Mouse (Mus musculus) CD4-positive naive resting alpha-beta T cell, adult 57 days (primary cell): Measurements from ENCODE around the gene Ccdc18. TPM values are rescaled to one million over a fixed set of nuclear protein-coding genes. Genes with fewer than 3 reads are reported as not detected.

Experiments used
- total RNA-seq: library from RNA; stranded (reverse); gene quantifications from one replicate; pipeline ENCODE4 v1.2.4, GENCODE M21; 2023

The Ccdc18 gene
- total RNA-seq = 0.53 TPM

DNA sequence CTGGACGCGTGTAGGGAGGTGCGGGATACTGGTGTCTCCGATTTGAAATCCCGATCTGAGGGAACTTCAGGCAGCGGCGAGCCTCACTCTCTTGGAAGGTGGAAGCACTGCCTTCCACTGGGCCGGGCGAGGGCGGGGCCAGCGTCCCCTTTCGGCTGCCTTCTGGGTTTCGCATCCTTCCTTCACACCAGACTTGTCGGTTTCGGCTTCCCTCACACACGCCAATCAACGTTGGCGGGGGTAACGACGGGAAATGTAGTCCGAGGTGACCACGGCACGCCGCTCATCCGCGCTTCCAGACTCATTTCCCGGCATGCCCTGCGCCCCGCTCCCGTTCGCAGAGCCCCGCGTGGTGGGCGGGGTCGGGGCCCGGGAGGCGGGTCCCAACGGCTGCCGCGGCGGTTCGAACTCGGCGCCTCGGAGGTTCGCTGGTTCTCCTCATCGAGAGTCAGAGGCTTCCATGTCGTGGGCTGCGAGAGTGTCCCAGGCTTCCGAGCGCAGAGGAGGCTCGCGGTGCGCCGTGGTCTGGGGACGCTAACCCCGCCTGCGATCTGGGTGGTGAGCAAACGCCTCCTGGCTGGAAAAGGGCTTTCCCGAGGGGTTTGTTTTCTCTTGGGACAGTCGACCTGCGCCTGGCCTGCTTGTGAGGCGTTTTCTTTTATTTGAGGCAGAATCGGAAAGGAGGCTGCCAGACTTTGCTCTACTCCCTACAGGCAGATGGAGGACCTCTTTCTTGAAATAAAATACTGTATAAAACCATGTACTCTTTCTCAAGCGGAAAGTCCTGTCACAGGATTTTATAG, at the start of gene Ccdc18, which contains the start of gene Tmed5:
Gene Ccdc18 (plus strand): TSS at position 435 of the 803 bp plus-strand sequence.
Gene Tmed5 (minus strand): TSS at position 180 of the 803 bp plus-strand sequence.

DNA sequence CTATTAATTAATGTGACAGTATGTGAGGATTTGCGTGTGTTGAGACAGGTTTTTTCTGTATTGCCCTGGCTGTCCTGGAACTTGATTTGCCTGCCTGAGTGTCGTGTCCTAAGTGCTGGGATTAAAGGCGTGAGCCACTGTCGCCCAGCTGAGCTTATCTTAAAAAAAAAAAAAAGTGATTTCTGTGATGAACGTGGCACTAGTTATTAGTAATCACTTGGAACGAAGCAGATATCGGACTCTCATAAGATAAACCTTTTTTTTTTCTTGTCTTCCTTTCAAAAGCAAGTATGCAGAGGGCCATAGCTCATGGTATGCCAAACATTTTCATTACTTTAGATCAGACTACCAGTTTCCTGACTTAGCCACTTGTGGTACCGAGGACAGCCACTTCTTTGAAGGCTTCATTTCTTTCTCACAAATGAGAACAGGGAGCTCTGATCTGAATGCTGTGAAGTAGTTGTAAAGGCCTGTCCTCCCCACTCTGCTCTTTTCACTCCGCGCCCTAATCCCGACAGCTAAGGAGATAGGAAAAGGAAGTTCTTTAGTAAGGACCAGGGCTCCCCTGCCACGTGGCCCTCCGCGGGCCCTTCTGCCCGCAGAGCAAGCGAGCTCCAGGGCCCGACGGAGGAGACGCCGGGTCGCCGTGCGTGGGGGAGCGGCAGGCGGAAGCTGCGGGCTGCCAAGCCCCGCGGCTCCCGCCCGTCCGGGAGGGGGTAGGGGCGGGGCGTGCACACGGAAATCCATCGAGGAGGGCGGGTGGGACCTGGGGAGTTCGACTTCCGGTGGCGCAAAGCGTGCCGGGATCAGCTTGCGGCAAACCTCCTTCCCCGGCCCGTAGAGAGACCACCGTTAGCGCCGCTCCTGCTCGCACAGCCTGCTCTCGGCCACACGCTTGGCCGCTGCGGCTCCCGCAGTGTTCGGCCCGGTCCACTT, 135.7 kb downstream of the Ccdc18 start, which contains the start of gene Dr1:
Gene Dr1 (plus strand): TSS at position 771 of the 936 bp plus-strand sequence.

Other genes with a start within 250 kb of the Ccdc18 start
- gene Rpl5, start 232.4 kb upstream of the Ccdc18 start, total RNA-seq = 206 TPM
- 64.3 TPM for gene Fam69a, start 145.8 kb upstream of the Ccdc18 start, total RNA-seq
- gene Mtf2, start 67.2 kb upstream of the Ccdc18 start, total RNA-seq = 84.7 TPM
- 45.7 TPM for gene Tmed5, start 255 bp upstream of the Ccdc18 start, total RNA-seq
- 41.7 TPM for gene Dr1, start 136.0 kb downstream of the Ccdc18 start, total RNA-seq
- gene Pigg, start 179.7 kb downstream of the Ccdc18 start, total RNA-seq = 2.0 TPM
- gene Gm42517, start 235.0 kb downstream of the Ccdc18 start, total RNA-seq = not detected